Comparison of ENCODE assay signal across 28 mouse cellular contexts in the genomic region with DNA sequence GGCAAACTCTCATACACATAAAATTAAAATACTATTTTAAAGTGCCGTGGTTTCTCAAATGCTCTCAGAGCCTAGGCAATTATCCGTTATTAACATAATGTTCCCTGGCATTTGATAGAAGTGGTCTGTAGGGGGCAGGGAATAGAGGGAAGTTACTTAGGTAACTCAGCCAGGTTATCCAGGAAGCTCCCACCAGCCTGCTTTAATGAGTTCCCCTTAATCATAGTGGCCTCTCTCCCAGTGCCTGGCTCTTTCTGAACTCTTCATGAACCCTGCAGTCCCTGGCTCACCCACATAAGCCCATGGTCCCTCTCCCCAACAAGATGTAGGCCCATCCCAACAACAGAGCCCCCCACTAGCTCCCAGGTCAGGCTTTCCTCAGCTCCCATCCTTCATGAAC. TPM values are rescaled to one million over a fixed set of nuclear protein-coding genes. Genes with fewer than 3 reads are reported as not detected.
DNase-seq lines count a peak whose midpoint lies in the region; ATAC-seq lines count a peak whose summit lies in the region.
"Had no signal": no experiment of that assay in that cellular context is flagged by ENCODE, and none has a peak within 500 bp of the region (broad histone marks: within the 10 kb centered on the region; RNA-seq: fewer than 3 reads in every experiment).

No protein-coding gene starts in this region.

- WGBS in hindbrain, embryonic 10.5 days, result 92% methylated on average over 2 of the region's 2 CpGs
- WGBS in hindbrain, embryonic 14.5 days, result 81% methylated on average over 2 of the region's 2 CpGs
- WGBS in kidney, embryonic 16.5 days, result 26% methylated on average over 2 of the region's 2 CpGs
- 73% methylated on average over 2 of the region's 2 CpGs for WGBS in embryonic facial prominence, embryonic 10.5 days

- H3K9me3 ChIP-seq in hindbrain, embryonic 10.5 days, result no peaks in the 10 kb centered on the region
- no peaks in the 10 kb centered on the region for H3K9me3 ChIP-seq in hindbrain, embryonic 14.5 days (ENCODE audit: control insufficient read depth, low read length)
- H3K9me3 ChIP-seq in kidney, embryonic 16.5 days (ENCODE audit: low read length), result no peaks in the 10 kb centered on the region
- H3K9me3 ChIP-seq in embryonic facial prominence, embryonic 10.5 days, result no peaks in the 10 kb centered on the region
- H3K9me3 ChIP-seq: forebrain, embryonic 13.5 days; limb, embryonic 15.5 days; liver, embryonic 13.5 days; stomach, embryonic 15.5 days had no signal

- no peaks in the 10 kb centered on the region for H3K27me3 ChIP-seq in hindbrain, embryonic 10.5 days (ENCODE audit: insufficient read depth, poor library complexity, severe bottlenecking)
- H3K27me3 ChIP-seq in hindbrain, embryonic 14.5 days (ENCODE audit: control insufficient read depth, insufficient read depth, low read length), result no peaks in the 10 kb centered on the region
- no peaks in the 10 kb centered on the region for H3K27me3 ChIP-seq in kidney, embryonic 16.5 days (ENCODE audit: insufficient read depth, low read length)
- no peaks in the 10 kb centered on the region for H3K27me3 ChIP-seq in embryonic facial prominence, embryonic 10.5 days (replicated peaks; ENCODE audit: low read depth, poor library complexity, severe bottlenecking)
- H3K27me3 ChIP-seq: forebrain, embryonic 13.5 days; limb, embryonic 15.5 days; liver, embryonic 13.5 days; stomach, embryonic 15.5 days had no signal

- no peak for ATAC-seq in hindbrain, embryonic 14.5 days (ENCODE audit: low FRiP score)
- ATAC-seq in kidney, embryonic 16.5 days (ENCODE audit: low FRiP score, low TSS enrichment), result 0 out of 2 replicates have a peak, but pooled peaks have one; percentile 24
- ATAC-seq: forebrain, embryonic 13.5 days; intestine, embryonic 16.5 days had no signal

- no peak overlapping the region for H3K9ac ChIP-seq in hindbrain, embryonic 14.5 days
- H3K9ac ChIP-seq in kidney, embryonic 16.5 days (replicated peaks; ENCODE audit: low read length), result no peak overlapping the region; the same call in 1 of the 2 replicates
- H3K9ac ChIP-seq: forebrain, embryonic 13.5 days; limb, embryonic 15.5 days; liver, embryonic 13.5 days; stomach, embryonic 15.5 days had no signal

- H3K27ac ChIP-seq in hindbrain, embryonic 10.5 days, result 0 out of 2 replicates have a peak overlapping the region, but pooled peaks have one; percentile 51
- H3K27ac ChIP-seq in hindbrain, embryonic 14.5 days, result no peak overlapping the region
- H3K27ac ChIP-seq in kidney, embryonic 16.5 days (ENCODE audit: low read length), result peak overlapping the region; percentile 58
- H3K27ac ChIP-seq in brown adipose tissue, adult 24 weeks (replicated peaks; ENCODE audit: low read depth, low read length), result peak overlapping the region; percentile 59
- H3K27ac ChIP-seq in embryonic facial prominence, embryonic 10.5 days (replicated peaks), result peak overlapping the region; percentile 51; the same call in 1 of the 2 replicates
- H3K27ac ChIP-seq: forebrain, embryonic 13.5 days; limb, embryonic 15.5 days; macrophage; stomach, embryonic 15.5 days had no signal

- no peaks in the 10 kb centered on the region for H3K36me3 ChIP-seq in hindbrain, embryonic 10.5 days
- H3K36me3 ChIP-seq in hindbrain, embryonic 14.5 days (replicated peaks; ENCODE audit: control insufficient read depth, insufficient read depth), result no peaks in the 10 kb centered on the region
- no peaks in the 10 kb centered on the region for H3K36me3 ChIP-seq in kidney, embryonic 16.5 days (ENCODE audit: insufficient read depth, low read length)
- H3K36me3 ChIP-seq in embryonic facial prominence, embryonic 10.5 days (replicated peaks), result no peaks in the 10 kb centered on the region
- H3K36me3 ChIP-seq: limb, embryonic 15.5 days; liver, embryonic 13.5 days; stomach, embryonic 15.5 days had no signal

- DNase-seq in hindbrain, embryonic 10.5 days (ENCODE audit: low spot score), result no peak
- DNase-seq in hindbrain, embryonic 14.5 days (ENCODE audit: low spot score), result no peak
- no peak for DNase-seq in kidney, postnatal 4 days
- DNase-seq in embryonic facial prominence, embryonic 10.5 days (ENCODE audit: low spot score), result no peak
- DNase-seq in frontal cortex, postnatal 14 days (ENCODE audit: low spot score in 2 of 2), result no peak
- no peak for DNase-seq in layer of hippocampus, postnatal 36 days
- DNase-seq: adrenal gland, postnatal 25 days; B cell, adult 2 months; cerebellum, adult 18-20 months; cerebellum, postnatal 10 days; gastrocnemius, postnatal 36 days; heart, postnatal 36 days; kidney, adult 8-10 months; liver, embryonic 13.5 days; lung, adult 18-20 months; lung, postnatal 10 days; midbrain, embryonic 14.5 days; right cerebral cortex, postnatal 25 days; thymus, postnatal 14 days had no signal

- no peak overlapping the region for H3K4me3 ChIP-seq in hindbrain, embryonic 10.5 days
- H3K4me3 ChIP-seq in hindbrain, embryonic 14.5 days (replicated peaks; ENCODE audit: low read length), result no peak overlapping the region
- no peak overlapping the region for H3K4me3 ChIP-seq in kidney, embryonic 16.5 days (ENCODE audit: low read length)
- no peak overlapping the region for H3K4me3 ChIP-seq in brown adipose tissue, adult 24 weeks (ENCODE audit: insufficient read depth, low read depth, low read length)
- no peak overlapping the region for H3K4me3 ChIP-seq in embryonic facial prominence, embryonic 10.5 days
- H3K4me3 ChIP-seq: erythroblast, embryonic 14.5 days; forebrain, embryonic 13.5 days; limb, embryonic 15.5 days; liver, embryonic 13.5 days; myocyte; stomach, embryonic 15.5 days had no signal

- H3K4me2 ChIP-seq in hindbrain, embryonic 14.5 days (replicated peaks), result no peak overlapping the region
- no peak overlapping the region for H3K4me2 ChIP-seq in kidney, embryonic 16.5 days (replicated peaks; ENCODE audit: low read depth, low read length)
- H3K4me2 ChIP-seq: forebrain, embryonic 13.5 days; limb, embryonic 15.5 days; liver, embryonic 13.5 days; stomach, embryonic 15.5 days had no signal

- H3K4me1 ChIP-seq in hindbrain, embryonic 10.5 days (replicated peaks), result peaks cover 31% of the 10 kb centered on the region
- H3K4me1 ChIP-seq in hindbrain, embryonic 14.5 days (replicated peaks; ENCODE audit: control insufficient read depth, insufficient read depth, low read length), result no peaks in the 10 kb centered on the region
- H3K4me1 ChIP-seq in kidney, embryonic 16.5 days (ENCODE audit: insufficient read depth, low read length), result peaks cover 42% of the 10 kb centered on the region
- H3K4me1 ChIP-seq in brown adipose tissue, adult 24 weeks (ENCODE audit: control insufficient read depth, insufficient read depth, insufficient read length, low read length), result peaks cover 30% of the 10 kb centered on the region
- H3K4me1 ChIP-seq in embryonic facial prominence, embryonic 10.5 days, result peaks cover 49% of the 10 kb centered on the region
- H3K4me1 ChIP-seq: forebrain, embryonic 13.5 days had no signal

RNA-seq across cellular contexts. Expression of a gene that starts 31.4 kb away (rescaled TPM):
- 106 and 117 TPM in 2 replicates for polyA plus RNA-seq in hindbrain, embryonic 10.5 days (2016; fragmentation: Nextera tagmentation; extraction: Ambion mirVana)
- 47.7 and 48.8 TPM in 2 replicates for polyA plus RNA-seq in hindbrain, embryonic 14.5 days (2014; fragmentation: Nextera tagmentation; extraction: Ambion mirVana)
- 130 and 153 TPM in 2 replicates for polyA plus RNA-seq in kidney, embryonic 16.5 days (2015; fragmentation: Nextera tagmentation; extraction: Ambion mirVana)
- 67.0 and 75.8 TPM in 2 replicates for polyA plus RNA-seq in brown adipose tissue, adult 24 weeks (2012; ENCODE audit: insufficient read depth, insufficient read length, missing spikeins)
- polyA plus RNA-seq in embryonic facial prominence, embryonic 10.5 days (2016; fragmentation: Nextera tagmentation; extraction: Ambion mirVana), result 114 and 119 TPM in 2 replicates
- 10 to 100 TPM; 32.1 to 39.1 TPM for total RNA-seq in layer of hippocampus, postnatal 36 days (2021)
